Mouse (Mus musculus) stomach, embryonic 15.5 days (tissue): ENCODE results near the gene D5Ertd579e. TPM values are rescaled to one million over a fixed set of nuclear protein-coding genes. Genes with fewer than 3 reads are reported as not detected.

Experiments used
- ATAC-seq: fragments of 200-750 bp; cut with Nextera tagmentation; 2 replicates; pipeline ENCODE4 v1.8.0; 2017; ENCODE audit warnings: low read depth, moderate number of reproducible peaks, moderate TSS enrichment; ENCODE audit not compliant: insufficient read depth, low FRiP score
- H3K27ac ChIP-seq: fragments of 300-500 bp; sonication (generic); 2 replicates; pipeline ENCODE4 v1.5.1; 2015; ENCODE audit warnings: mild to moderate bottlenecking, inconsistent platforms
- H3K27me3 ChIP-seq: fragments of 300-500 bp; sonication (generic); replicated peaks from 2 replicates; pipeline ENCODE4 v1.6.1; 2015; ENCODE audit warnings: inconsistent platforms
- H3K36me3 ChIP-seq: fragments of 300-500 bp; sonication (generic); 2 replicates; pipeline ENCODE4 v1.6.1; 2015; ENCODE audit warnings: inconsistent platforms
- H3K4me1 ChIP-seq: fragments of 300-500 bp; sonication (generic); 2 replicates; pipeline ENCODE4 v1.6.1; 2015; ENCODE audit warnings: inconsistent platforms
- H3K4me2 ChIP-seq: fragments of 300-500 bp; sonication (generic); 2 replicates; pipeline ENCODE4 v1.6.1; 2015; ENCODE audit warnings: mild to moderate bottlenecking, inconsistent platforms
- H3K4me3 ChIP-seq: fragments of 300-500 bp; sonication (generic); replicated peaks from 2 replicates; pipeline ENCODE4 v1.5.1; 2015; ENCODE audit warnings: inconsistent platforms
- H3K9ac ChIP-seq: fragments of 300-500 bp; sonication (generic); 2 replicates; pipeline ENCODE4 v1.6.1; 2015; ENCODE audit warnings: inconsistent platforms
- H3K9me3 ChIP-seq: fragments of 300-500 bp; sonication (generic); 2 replicates; pipeline ENCODE4 v1.6.1; 2016; ENCODE audit warnings: inconsistent platforms
- WGBS: fragments of 180-500 bp; shearing (Covaris S2); methylation state at CpG from one replicate; pipeline ENCODE4 v1.1.7; 2015; 5-methylcytosine and 5-hydroxymethylcytosine counted together
- polyA plus RNA-seq: library from polyadenylated mRNA; unstranded; fragments of >200 nt; fragmentation: Nextera tagmentation; extraction: Ambion mirVana; gene quantifications from 2 replicates; pipeline ENCODE4 v1.2.1, GENCODE M21; 2015

The D5Ertd579e gene
- polyA plus RNA-seq, 1 experiment from 2014 or later, result 20.0 TPM

- H3K9me3 ChIP-seq, result no peaks in the 10 kb centered on the region
- no peak for ATAC-seq
- no peak overlapping the region for H3K27ac ChIP-seq
- no peaks in the 10 kb centered on the region for H3K27me3 ChIP-seq
- H3K36me3 ChIP-seq, result no peaks in the 10 kb centered on the region
- WGBS, result 79% methylated on average over 3 of the region's 3 CpGs
- no peak overlapping the region for H3K4me3 ChIP-seq
- no peak overlapping the region for H3K9ac ChIP-seq
- H3K4me2 ChIP-seq, result no peak overlapping the region
- H3K4me1 ChIP-seq, result no peaks in the 10 kb centered on the region
Observed at GRCm38 (mm10) chr5:36594344-36594743, 101.5 kb downstream of the D5Ertd579e start.

- Histone ChIP-seq H3K4me2 (no peak within 1 kb of the TSS), H3K4me3 (no peak within 1 kb of the TSS), H3K36me3 (no peaks in the 10 kb centered on the region), H3K27ac (no peak within 1 kb of the TSS), H3K9me3 (no peaks in the 10 kb centered on the region), H3K9ac (no peak within 1 kb of the TSS), H3K4me1 (no peaks in the 10 kb centered on the region), H3K27me3 (no peaks in the 10 kb centered on the region)
- ATAC-seq, result no peak
- WGBS, result 74% methylated on average over 5 of the region's 5 CpGs
Observed at GRCm38 (mm10) chr5:36593176-36593575, 102.6 kb downstream of the D5Ertd579e start, which contains the start of gene Tbc1d14. Tbc1d14 (minus strand) TSS chr5:36593276.

GRCm38 (mm10) chr5:36590499-36590920, 105.3 kb downstream of the D5Ertd579e start:
- Histone ChIP-seq H3K9me3 (no peaks in the 10 kb centered on the region), H3K4me1 (no peaks in the 10 kb centered on the region), H3K9ac (no peak overlapping the region), H3K4me3 (no peak overlapping the region), H3K4me2 (no peak overlapping the region), H3K27me3 (no peaks in the 10 kb centered on the region), H3K36me3 (no peaks in the 10 kb centered on the region), H3K27ac (no peak overlapping the region)
- ATAC-seq, result 0 out of 2 replicates have a peak, but pooled peaks have one; percentile 59
- 67% methylated on average over 5 of the region's 5 CpGs for WGBS

- H3K27ac ChIP-seq, result no peak overlapping the region
- WGBS, result 67% methylated on average over 6 of the region's 6 CpGs
- no peaks in the 10 kb centered on the region for H3K9me3 ChIP-seq
- no peaks in the 10 kb centered on the region for H3K36me3 ChIP-seq
- H3K4me2 ChIP-seq, result no peak overlapping the region
- peaks cover 13% of the 10 kb centered on the region; the same call in 1 of the 2 replicates for H3K4me1 ChIP-seq
- H3K4me3 ChIP-seq, result no peak overlapping the region
- ATAC-seq, result no peak
- no peaks in the 10 kb centered on the region for H3K27me3 ChIP-seq
- H3K9ac ChIP-seq, result no peak overlapping the region
Observed at GRCm38 (mm10) chr5:36584299-36584698, 111.5 kb downstream of the D5Ertd579e start.

- peak overlapping the region; percentile 83 for H3K27ac ChIP-seq
- H3K9me3 ChIP-seq, result no peaks in the 10 kb centered on the region
- 2% methylated on average over 54 of the region's 54 CpGs for WGBS
- peaks cover 13% of the 10 kb centered on the region; the same call in 1 of the 2 replicates for H3K4me1 ChIP-seq
- no peaks in the 10 kb centered on the region for H3K36me3 ChIP-seq
- H3K9ac ChIP-seq, result peak overlapping the region; percentile 65
- ATAC-seq, result peak; percentile 98
- peak overlapping the region; percentile 94 for H3K4me2 ChIP-seq
- H3K27me3 ChIP-seq, result no peaks in the 10 kb centered on the region
- peak overlapping the region; percentile 68 for H3K4me3 ChIP-seq
Observed at GRCm38 (mm10) chr5:36581924-36582642, 113.7 kb downstream of the D5Ertd579e start.

- no peak overlapping the region for H3K27ac ChIP-seq
Observed at GRCm38 (mm10) chr5:36581259-36581923, 114.4 kb downstream of the D5Ertd579e start.

GRCm38 (mm10) chr5:36579967-36580366, 115.9 kb downstream of the D5Ertd579e start:
- Histone ChIP-seq H3K4me1 (peaks cover 18% of the 10 kb centered on the region), H3K36me3 (no peaks in the 10 kb centered on the region), H3K9ac (no peak overlapping the region), H3K9me3 (no peaks in the 10 kb centered on the region), H3K4me2 (no peak overlapping the region), H3K27ac (no peak overlapping the region), H3K4me3 (no peak overlapping the region), H3K27me3 (no peaks in the 10 kb centered on the region)
- WGBS, result 78% methylated on average over 7 of the region's 7 CpGs
- no peak for ATAC-seq

More at GRCm38 (mm10) chr5:36581259-36581923, 114.4 kb downstream of the D5Ertd579e start:
- Histone ChIP-seq H3K36me3 (no peaks in the 10 kb centered on the region), H3K4me3 (peak overlapping the region; percentile 68), H3K4me1 (peaks cover 13% of the 10 kb centered on the region; the same call in 1 of the 2 replicates), H3K27me3 (no peaks in the 10 kb centered on the region), H3K9me3 (no peaks in the 10 kb centered on the region), H3K4me2 (peak overlapping the region; percentile 94), H3K9ac (peak overlapping the region; percentile 9; the same call in 1 of the 2 replicates)
- peak; percentile 0; the same call in 1 of the 2 replicates for ATAC-seq
- 1% methylated on average over 40 of the region's 40 CpGs for WGBS

- 59% methylated on average over 2 of the region's 2 CpGs for WGBS
- no peak overlapping the region for H3K4me2 ChIP-seq
Observed at GRCm38 (mm10) chr5:36578982-36579381, 116.8 kb downstream of the D5Ertd579e start.

GRCm38 (mm10) chr5:36576457-36576856, 119.4 kb downstream of the D5Ertd579e start:
- Histone ChIP-seq H3K36me3 (no peaks in the 10 kb centered on the region), H3K9me3 (no peaks in the 10 kb centered on the region), H3K4me3 (no peak overlapping the region), H3K4me2 (no peak overlapping the region), H3K27me3 (no peaks in the 10 kb centered on the region), H3K9ac (no peak overlapping the region), H3K4me1 (peaks cover 25% of the 10 kb centered on the region), H3K27ac (no peak overlapping the region)
- no peak for ATAC-seq
- 93% methylated on average over 3 of the region's 3 CpGs for WGBS

More at GRCm38 (mm10) chr5:36578982-36579381, 116.8 kb downstream of the D5Ertd579e start:
- H3K4me1 ChIP-seq, result peaks cover 26% of the 10 kb centered on the region
- H3K9ac ChIP-seq, result no peak overlapping the region
- H3K36me3 ChIP-seq, result no peaks in the 10 kb centered on the region
- no peaks in the 10 kb centered on the region for H3K9me3 ChIP-seq
- H3K4me3 ChIP-seq, result no peak overlapping the region
- H3K27ac ChIP-seq, result no peak overlapping the region
- ATAC-seq, result no peak
- H3K27me3 ChIP-seq, result no peaks in the 10 kb centered on the region

GRCm38 (mm10) chr5:36575745-36576144, 120.1 kb downstream of the D5Ertd579e start:
- Histone ChIP-seq H3K4me1 (peaks cover 18% of the 10 kb centered on the region), H3K27ac (no peak overlapping the region), H3K4me2 (no peak overlapping the region), H3K4me3 (no peak overlapping the region), H3K9ac (no peak overlapping the region), H3K9me3 (no peaks in the 10 kb centered on the region), H3K36me3 (peaks cover 3% of the 10 kb centered on the region; the same call in 1 of the 2 replicates), H3K27me3 (no peaks in the 10 kb centered on the region)
- 59% methylated on average over 1 of the region's 1 CpGs for WGBS
- ATAC-seq, result no peak

- WGBS, result 84% methylated on average over 3 of the region's 3 CpGs
- Histone ChIP-seq H3K9ac (no peak overlapping the region), H3K9me3 (no peaks in the 10 kb centered on the region), H3K4me1 (peaks cover 13% of the 10 kb centered on the region), H3K36me3 (peaks cover 8% of the 10 kb centered on the region; the same call in 1 of the 2 replicates), H3K27me3 (no peaks in the 10 kb centered on the region), H3K27ac (peak overlapping the region; percentile 79; the same call in 1 of the 2 replicates), H3K4me2 (no peak overlapping the region), H3K4me3 (no peak overlapping the region)
- no peak for ATAC-seq
Observed at GRCm38 (mm10) chr5:36575227-36575626, 120.6 kb downstream of the D5Ertd579e start.
